Mouse (Mus musculus): ENCODE measurements around the gene Otog.

The Otog gene
- long read RNA-seq, experiment 1: 0 reads
- long read RNA-seq, experiment 2: 0 reads

DNA sequence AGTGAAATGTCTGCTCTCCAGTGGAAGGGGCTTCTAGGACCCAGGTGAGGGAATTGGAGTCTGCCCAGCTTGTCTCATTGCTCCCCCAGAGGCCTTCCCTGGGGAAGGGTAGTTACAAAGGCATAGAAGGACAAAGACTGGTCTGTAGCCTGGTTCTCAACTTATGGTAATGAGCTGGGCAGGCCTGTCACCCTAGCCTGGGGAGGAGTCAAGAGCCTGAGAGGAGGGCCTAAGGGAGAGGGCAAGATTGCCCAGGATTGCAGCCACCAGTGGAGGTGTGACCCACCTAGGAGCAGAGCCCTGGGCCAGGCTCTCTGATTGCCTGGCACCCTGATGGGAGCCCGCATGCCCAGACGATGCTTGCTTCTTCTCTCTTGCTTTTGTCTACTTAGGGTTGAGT is at the start of gene Otog:
TSS of gene Otog (plus strand) at position 292 of the 400 bp plus-strand sequence.
- intact Hi-C loops (cut with DNase I): no loop called here

DNA sequence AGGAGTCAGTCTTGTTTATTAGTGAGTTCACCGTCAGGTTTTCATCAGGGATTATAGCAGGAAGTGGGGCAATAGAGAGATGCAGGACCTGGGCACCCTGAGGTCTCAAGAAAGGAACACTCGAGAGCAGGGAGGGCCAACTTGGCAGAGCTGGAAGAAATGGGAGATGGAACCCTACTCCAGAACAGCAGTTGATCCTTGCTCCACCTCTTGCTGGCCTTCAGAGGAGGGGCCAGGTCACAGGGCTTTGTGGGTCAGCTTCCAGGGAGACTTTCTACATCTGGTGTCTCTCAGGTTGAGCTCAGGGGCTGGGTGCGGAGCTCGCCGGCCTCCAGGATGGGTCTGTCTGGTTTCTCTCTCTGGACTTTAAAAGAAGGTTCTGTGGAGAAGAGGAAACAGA is 45.4 kb upstream of the Otog start:
- intact Hi-C loops (cut with DNase I): no loop called here

DNA sequence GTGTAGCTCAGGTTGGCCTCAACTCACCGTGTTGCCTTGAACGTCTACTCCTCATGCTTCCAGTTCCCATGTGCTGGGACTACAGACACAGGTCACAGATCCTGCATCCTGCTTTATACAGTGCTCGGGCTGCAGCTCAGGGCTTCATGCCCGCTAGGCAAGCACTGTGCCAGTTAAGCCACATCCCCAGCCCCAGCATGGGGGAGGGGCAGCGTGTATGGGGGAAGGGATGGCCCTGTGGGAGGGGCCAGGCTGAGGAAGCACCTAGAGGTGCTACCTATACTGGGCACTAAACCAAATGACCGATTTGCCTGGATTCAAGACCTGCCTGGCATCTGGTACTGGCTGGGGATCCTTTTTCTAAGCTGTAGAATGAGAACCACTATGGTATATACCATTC is 40.8 kb upstream of the Otog start:
- intact Hi-C loops (cut with DNase I): no loop called here

DNA sequence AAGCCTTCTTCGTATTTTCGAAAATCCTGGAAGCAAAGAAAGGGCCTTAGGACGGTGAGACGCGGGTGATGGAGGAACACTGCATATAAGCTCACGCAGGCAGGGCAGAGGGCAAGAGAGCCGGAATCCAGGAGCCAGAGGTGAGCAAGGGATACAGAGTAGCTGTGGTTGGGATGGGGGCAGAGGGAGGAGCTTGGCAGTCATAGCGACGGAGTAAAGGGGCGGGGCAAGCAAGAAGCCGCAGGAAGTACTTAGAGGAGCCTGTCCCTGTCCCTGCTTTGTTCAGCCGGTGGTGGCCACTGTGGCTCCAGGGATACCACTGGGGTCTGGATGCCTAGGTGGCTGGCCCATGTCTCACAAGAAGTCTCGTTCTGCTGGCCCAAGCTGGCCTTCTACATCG is 39.1 kb upstream of the Otog start:
- intact Hi-C loops (cut with DNase I): no loop called here

DNA sequence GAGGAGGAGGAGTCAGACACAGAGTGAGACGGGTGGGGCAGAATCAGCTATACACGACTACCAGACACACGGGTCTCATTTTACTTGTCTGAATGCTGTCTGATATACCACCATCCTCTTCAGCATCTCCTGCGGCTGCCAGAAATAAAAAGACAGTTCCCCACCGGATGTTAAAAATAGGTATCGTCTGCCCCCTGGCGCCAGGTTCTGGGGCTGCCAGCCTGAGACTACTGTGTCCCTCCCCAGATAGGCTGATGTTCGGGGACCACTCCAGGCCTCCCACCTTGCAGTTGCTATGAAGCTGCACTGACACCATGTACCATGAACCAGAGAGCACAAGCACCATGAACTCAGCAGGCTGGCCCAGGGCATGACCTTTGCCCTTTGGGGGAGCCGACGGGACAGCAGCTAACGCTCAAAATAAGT is 36.7 kb upstream of the Otog start:
- intact Hi-C loops (cut with DNase I): loop anchor here (1.0 kb wide), 1 partner anchor 108 kb away; no protein-coding TSS in a partner anchor

GRCm38 (mm10) chr7:46204775-46205174 is 36.0 kb upstream of the Otog start:
- intact Hi-C loops (cut with DNase I): loop anchor here (1.0 kb wide), 1 partner anchor 108 kb away; no protein-coding TSS in a partner anchor

- intact Hi-C loops (cut with DNase I): no loop called here
Observed at GRCm38 (mm10) chr7:46208131-46208530, 32.7 kb upstream of the Otog start.

GRCm38 (mm10) chr7:46210276-46210675 is 30.5 kb upstream of the Otog start:
- intact Hi-C loops (cut with DNase I): no loop called here

DNA sequence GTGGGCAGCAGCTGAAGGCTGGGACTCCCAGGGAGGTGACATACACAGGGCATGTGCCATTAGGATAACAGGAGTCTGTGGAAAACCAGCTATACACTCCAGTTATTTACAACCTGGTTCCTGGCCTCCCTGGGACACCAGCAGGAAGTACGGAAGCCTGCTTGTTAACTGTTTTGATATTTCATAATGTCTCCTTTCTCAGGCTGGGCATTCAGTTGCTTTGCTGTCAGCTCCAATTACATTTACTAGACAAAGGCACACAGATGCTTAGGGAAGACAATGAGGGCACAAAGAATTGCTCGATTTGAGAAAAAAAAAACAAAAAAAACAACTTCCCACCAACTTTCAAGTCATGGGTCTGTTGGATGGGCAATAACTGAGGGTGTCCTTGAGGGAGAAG is 24.3 kb upstream of the Otog start:
- intact Hi-C loops (cut with DNase I): no loop called here

DNA sequence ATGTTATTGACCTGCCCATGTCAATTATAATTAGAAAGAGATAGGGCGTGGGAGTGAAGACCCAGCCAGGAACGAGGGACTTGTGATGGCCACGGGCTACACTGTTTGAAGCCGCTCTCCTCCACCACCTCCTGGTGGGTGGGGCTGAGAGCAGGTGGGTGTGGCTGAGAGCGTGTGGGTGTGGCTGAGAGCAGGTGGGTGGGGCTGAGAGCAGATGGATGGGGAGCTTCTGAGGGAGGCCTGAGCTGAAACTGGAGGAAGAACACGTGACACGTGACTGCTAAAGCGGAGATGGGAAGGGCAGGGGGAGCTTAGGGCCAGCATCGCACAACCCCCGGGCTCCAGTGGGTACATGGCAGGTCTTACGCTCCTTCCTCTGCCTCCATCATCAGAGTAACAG is 22.4 kb upstream of the Otog start:
- intact Hi-C loops (cut with DNase I): no loop called here

DNA sequence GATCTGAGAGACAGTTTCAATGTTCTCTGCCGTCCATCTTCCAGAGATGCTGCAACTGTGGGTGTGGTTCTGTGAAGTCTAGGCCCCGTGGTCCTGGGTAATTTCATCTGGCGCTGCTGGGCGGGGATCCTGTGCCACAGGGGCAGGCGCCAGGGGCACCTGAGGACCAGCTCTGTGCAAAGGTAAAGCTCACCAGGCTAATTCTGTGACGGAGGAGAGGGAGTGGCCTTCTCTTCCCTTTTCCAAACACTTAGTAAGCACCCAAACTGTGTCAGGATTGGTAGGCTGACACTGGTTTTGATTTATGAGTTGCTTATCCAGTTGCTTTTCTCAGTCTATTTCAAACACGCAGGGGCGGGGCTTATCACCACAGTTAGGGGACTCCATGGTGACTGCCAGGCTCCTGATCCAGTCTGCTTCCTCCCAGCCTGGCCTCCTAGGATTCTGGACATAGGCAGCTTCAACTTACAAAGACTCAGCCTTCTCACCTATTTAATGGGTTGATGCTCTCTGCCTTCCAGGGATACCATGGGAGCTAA is 20.1 kb upstream of the Otog start:
- intact Hi-C loops (cut with DNase I): no loop called here

DNA sequence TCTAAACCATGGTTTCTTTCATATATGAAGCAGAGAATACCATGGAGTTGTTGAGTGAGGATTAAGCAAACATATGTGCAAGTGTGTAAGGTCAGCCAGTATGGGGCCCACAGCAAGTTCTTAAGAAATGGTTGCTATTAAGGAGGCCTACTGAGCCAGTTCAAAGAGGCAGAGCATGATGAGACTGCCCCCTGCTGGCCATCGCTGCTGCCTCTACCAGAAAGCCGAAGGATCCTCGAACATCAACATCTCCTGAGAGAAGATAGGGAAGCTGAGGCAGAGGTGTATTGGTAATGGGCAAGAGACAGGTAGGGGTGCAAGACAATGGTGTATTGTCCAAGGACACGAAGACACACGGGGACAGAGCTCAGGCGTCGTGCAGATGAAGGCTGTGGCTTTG is 14.5 kb upstream of the Otog start:
- intact Hi-C loops (cut with DNase I): loop anchor here (2.0 kb wide), 1 partner anchor 129 kb away; no protein-coding TSS in a partner anchor

- intact Hi-C loops (cut with DNase I): loop anchor here (2.0 kb wide), 1 partner anchor 130 kb away; no protein-coding TSS in a partner anchor
Observed at GRCm38 (mm10) chr7:46226936-46227335, 13.9 kb upstream of the Otog start.

DNA sequence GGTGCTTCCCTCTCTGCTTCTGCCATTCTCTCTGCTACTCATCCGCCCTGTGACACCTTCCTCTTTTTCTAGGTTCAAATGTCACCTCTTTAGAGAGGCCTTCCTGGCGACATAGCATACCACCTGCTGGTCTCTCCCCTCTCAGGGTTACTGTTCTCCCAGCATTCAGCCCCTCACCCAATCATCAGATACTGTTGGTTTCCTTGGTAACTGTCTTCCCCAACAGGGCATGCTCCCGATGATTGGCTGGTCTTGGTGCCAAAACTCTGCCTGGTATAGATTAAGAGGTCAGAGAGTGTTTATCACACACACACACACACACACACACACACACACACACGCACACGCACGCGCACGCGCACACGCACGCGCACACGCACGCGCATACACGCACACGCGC is 4.8 kb upstream of the Otog start:
- intact Hi-C loops (cut with DNase I): no loop called here

- intact Hi-C loops (cut with DNase I): no loop called here
Observed at GRCm38 (mm10) chr7:46236363-46236762, 4.4 kb upstream of the Otog start.

GRCm38 (mm10) chr7:46237192-46237591 is 3.6 kb upstream of the Otog start:
- intact Hi-C loops (cut with DNase I): no loop called here

DNA sequence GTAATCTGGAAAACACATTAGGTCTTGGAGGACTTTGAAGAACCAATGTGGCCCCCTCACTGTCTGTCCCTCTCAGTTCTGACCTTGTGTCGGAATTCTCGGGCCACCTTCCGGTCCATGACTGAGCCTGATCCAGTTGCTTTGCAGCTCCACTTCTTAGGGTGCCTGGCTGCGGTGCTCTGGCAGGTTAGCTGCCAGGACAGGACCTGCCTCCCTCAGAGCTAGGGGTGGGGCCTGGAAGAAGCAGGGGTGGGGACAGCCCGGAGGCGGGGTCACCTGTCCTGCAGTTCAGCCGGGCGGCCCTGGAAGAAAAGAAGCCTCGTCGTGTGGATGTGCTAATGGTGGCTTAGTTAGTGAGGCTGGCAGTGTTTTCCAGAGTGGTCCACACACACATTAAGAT is 2.4 kb upstream of the Otog start, which contains the start of gene Ush1c:
TSS of gene Ush1c (minus strand) at position 158 of the 400 bp plus-strand sequence.
- intact Hi-C loops (cut with DNase I): no loop called here

DNA sequence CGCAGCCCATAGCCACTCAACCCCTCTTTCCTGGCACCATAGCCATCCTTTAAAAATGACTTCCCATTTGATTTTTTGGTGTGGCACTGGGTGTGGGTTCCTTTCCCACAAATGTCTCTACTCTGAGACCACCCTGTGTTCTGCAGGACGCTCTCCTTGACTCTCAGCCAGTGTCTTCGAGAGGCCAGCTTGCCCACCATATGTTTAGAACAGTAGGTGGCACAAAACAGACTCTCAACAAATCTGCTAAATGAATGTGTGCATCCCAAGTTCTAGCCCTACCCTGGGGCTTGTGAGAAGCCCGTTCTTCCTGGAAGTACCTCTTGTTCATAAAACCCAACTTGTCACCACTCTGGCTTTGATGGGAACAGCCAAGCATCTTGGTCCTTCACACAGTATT is 696 bp upstream of the Otog start:
- intact Hi-C loops (cut with DNase I): no loop called here

DNA sequence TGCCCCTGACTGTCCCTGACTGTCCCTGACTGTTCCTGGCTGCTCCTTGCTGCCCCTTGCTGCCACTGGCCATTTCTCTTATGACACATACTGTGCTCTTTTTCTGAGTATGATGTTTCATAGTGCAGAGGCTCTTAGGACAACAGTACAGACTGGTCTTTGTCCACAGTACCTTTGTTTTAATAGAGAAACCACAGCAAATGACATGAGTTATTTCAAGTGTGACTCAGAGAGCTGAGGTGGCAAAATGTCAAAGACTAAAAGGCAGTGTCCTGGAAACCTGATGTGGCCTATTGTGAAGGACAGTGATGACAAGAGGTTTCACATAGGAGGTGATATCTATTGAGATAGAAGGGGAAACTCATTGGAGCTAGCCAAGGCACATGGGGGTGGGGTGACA is 6.1 kb downstream of the Otog start:
- intact Hi-C loops (cut with DNase I): no loop called here

DNA sequence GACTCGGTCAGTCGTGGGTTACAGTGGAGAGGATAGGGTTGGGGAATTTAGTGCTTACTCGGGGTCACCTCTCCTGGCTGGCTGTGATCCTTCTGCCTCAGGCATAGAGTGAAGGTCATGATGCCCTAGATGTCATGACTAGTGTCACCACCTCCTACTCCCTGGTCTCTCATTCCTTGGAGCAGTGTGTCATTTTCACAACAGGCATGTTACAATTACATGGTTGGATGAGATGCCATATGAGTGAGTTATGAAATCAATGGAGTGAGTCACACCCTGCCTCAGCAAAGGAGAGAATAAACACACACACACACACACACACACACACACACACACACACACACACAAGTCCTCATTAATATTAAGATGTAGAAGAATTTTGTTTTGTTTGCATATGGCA is 6.8 kb downstream of the Otog start:
- intact Hi-C loops (cut with DNase I): no loop called here

- intact Hi-C loops (cut with DNase I): no loop called here
Observed at GRCm38 (mm10) chr7:46251841-46252240, 11.1 kb downstream of the Otog start.

DNA sequence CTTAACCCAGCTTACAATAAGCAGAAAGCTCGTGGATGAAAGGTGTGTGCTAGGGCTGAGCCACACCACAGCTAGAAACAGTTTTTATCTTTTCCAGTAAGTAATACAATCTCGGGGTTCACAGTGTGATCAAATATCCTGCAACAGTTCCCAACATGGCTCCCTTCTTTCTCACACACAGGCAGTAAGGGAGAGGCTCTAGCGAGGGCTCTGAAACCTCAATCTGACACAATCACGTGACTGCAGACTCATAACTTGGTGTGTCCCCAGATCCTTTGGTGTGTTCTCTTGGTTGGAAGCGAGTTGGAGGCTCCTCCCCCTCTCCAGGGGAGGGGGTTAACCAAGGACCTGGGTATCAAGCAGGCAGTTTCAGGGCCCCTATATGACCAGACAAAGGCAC is 35.4 kb downstream of the Otog start:
- intact Hi-C loops (cut with DNase I): loop anchor here (5.0 kb wide), 1 partner anchor 101 kb away; the partner anchor contains the start of gene Myod1

DNA sequence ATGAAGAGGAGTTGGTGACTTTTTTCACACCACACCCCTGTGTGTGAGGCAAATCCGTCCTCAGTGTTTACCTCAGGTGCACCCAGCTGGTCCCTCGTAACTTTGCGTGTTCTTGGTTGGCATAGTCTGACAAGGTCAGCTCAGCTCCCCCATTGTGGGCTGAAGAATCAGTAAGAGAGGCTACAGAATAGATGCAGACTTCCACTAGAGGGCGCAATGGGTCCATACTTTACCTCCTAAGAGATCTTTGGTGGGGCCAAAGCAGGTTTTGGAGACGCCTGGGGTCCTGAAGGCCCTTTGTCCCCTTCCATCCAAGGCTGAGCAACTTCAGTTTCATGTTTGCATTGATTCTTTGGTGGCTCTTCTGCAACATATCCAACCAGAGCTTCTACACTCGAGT is 39.2 kb downstream of the Otog start:
- intact Hi-C loops (cut with DNase I): loop anchor here (5.0 kb wide), 2 partner anchors 97 to 327 kb away; partner anchors contain the start of gene Myod1

Data from adrenal gland (tissue).